ENCODE assay signal across 1 mouse cellular context in the genomic region with DNA sequence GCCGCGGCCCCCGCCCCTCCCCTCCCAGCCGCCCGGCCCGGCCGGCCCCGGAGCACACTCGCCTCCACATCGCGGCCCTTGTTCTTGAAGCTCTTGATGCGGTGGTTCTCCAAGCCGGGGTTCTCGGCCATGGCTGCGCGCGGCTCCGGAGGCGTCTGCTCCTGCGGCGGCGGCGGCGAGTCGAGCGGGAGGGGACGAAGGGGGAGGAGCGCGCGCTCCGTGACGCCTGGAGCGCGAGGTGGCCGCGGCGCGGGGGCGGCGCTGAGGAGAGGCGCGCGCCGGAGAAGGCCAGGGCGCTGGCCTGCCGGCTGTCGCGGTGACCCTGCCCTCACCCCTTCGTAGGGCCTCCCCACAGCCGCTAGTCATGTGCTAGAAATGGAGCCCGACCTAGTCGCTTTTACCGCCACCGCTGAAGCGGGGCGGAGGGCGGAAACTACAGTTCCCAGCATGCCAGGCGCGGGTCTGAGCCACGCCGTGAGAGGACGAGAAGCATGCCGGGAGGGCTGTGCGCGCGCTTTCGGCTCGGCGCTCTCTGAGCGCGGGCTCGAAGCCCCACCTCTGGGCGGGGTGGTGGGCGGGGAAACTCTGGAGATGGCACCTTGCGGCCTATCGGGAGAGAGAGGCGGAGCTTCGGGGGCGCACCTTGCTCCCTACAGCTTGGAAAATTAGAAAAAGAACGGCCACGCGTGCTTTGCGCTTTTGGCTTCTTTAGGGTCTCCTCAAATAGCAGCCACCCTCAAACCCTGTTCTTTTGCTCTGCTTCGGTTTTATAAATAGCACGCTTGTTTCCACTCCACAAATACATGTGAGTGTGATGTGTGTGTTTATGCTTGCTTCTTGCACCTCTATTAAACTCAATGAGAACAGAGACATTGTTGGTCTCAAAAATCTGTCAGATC.
TF ChIP-seq lines count a peak whose summit lies in the region.

Gene Kpna3, minus strand, starts transcription at position 214 of the 899 bp plus-strand sequence.

TF ChIP-seq in myocyte, 11 proteins besides CTCF, POLR2A, EP300 and RAD21 (continued from another document):
- TF ChIP-seq CEBPB (IDR thresholded peaks at IDR 0.05; ENCODE audit: insufficient read depth, poor library complexity, severe bottlenecking) (no peak), TCF3 (IDR thresholded peaks at IDR 0.05; ENCODE audit: insufficient read length, low read depth) (no peak), MAX (IDR thresholded peaks at IDR 0.05; ENCODE audit: low read depth) (no peak), SRF (IDR thresholded peaks at IDR 0.05; ENCODE audit: control insufficient read depth, insufficient read length, low read depth) (no peak)
